Mouse (Mus musculus) midbrain, embryonic 15.5 days (tissue): ENCODE measurements around the gene Abcb6. TPM values are rescaled to one million over a fixed set of nuclear protein-coding genes. Genes with fewer than 3 reads are reported as not detected.

Experiments used
- ATAC-seq: fragments of 200-750 bp; cut with Nextera tagmentation; replicated peaks from 2 replicates; pipeline ENCODE4 v1.8.0; 2017; ENCODE audit warnings: moderate TSS enrichment
- H3K27ac ChIP-seq: fragments of 300-500 bp; sonication (generic); 2 replicates; pipeline ENCODE4 v1.5.1; 2015; ENCODE audit warnings: mild to moderate bottlenecking, inconsistent platforms
- H3K27me3 ChIP-seq: fragments of 300-500 bp; sonication (generic); replicated peaks from 2 replicates; pipeline ENCODE4 v1.6.1; 2015; ENCODE audit warnings: inconsistent platforms
- H3K36me3 ChIP-seq: fragments of 300-500 bp; sonication (generic); replicated peaks from 2 replicates; pipeline ENCODE4 v1.6.1; 2015; ENCODE audit warnings: inconsistent platforms
- H3K4me1 ChIP-seq: fragments of 300-500 bp; sonication (generic); 2 replicates; pipeline ENCODE4 v1.6.1; 2015; ENCODE audit warnings: inconsistent platforms
- H3K4me2 ChIP-seq: fragments of 300-500 bp; sonication (generic); 2 replicates; pipeline ENCODE4 v1.6.1; 2015; ENCODE audit warnings: inconsistent platforms, mild to moderate bottlenecking, moderate library complexity
- H3K4me3 ChIP-seq: fragments of 300-500 bp; sonication (generic); 2 replicates; pipeline ENCODE4 v1.5.1; 2015; ENCODE audit warnings: mild to moderate bottlenecking, inconsistent platforms
- H3K9ac ChIP-seq: fragments of 300-500 bp; sonication (generic); 2 replicates; pipeline ENCODE4 v1.6.1; 2015; ENCODE audit warnings: mild to moderate bottlenecking, inconsistent platforms
- H3K9me3 ChIP-seq: fragments of 300-500 bp; sonication (generic); 2 replicates; pipeline ENCODE4 v1.6.1; 2016; ENCODE audit warnings: inconsistent platforms
- WGBS: fragments of 180-500 bp; shearing (Covaris S2); methylation state at CpG from one replicate; pipeline ENCODE4 v1.1.7; 2015; ENCODE audit warnings: mixed read lengths; 5-methylcytosine and 5-hydroxymethylcytosine counted together
- polyA plus RNA-seq: library from polyadenylated mRNA; unstranded; fragments of >200 nt; fragmentation: Nextera tagmentation; extraction: Ambion mirVana; gene quantifications from 2 replicates; pipeline ENCODE4 v1.2.1, GENCODE M21; 2015

Gene Abcb6
- polyA plus RNA-seq, 1 experiment from 2014 or later: 45.7 TPM

DNA sequence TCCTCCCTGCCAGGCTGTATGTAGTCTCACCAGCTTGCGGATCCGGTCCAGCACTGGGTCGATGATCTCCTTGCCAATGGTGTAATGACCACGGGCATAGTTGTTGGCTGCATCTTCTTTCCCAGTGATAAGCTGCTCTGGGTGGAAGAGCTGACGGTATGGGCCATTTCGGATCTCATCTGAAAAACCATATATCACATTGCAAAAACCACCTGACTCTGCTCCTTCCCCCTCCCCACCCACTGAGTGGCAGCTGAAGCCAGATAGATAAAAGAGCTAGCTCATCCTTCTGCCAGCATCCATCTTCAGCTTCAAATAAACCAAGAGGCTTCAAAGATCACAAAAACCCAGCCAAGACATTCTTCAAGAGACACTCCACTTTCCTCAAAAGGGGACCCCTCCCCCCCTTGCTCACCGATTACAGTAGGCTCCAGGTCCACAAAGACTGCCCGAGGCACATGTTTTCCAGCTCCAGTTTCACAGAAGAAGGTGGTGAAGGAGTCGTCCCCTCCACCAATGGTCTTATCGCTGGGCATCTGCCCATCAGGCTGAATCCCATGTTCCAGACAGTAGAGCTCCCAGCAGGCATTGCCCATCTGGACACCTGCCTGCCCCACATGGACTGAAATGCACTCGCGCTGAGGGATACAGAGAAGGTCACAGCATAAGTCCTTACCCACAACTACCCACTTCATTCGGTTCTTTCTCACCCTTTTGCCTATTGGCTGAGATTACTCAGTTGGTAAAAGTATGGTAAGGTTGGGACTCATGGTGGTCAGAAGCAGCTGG is 36.8 kb upstream of the Abcb6 start:
- Histone ChIP-seq H3K36me3 (peaks cover 16% of the 10 kb centered on the region; the same call in 1 of the 2 replicates), H3K4me3 (no peak overlapping the region), H3K27me3 (peaks cover 50% of the 10 kb centered on the region), H3K9ac (no peak overlapping the region), H3K4me1 (peaks cover 26% of the 10 kb centered on the region), H3K4me2 (no peak overlapping the region), H3K9me3 (no peaks in the 10 kb centered on the region), H3K27ac (no peak overlapping the region)
- 85% methylated on average over 13 of the region's 13 CpGs for WGBS
- no peak for ATAC-seq

- Histone ChIP-seq H3K4me3 (no peak overlapping the region), H3K27me3 (peaks cover 40% of the 10 kb centered on the region), H3K4me1 (peaks cover 35% of the 10 kb centered on the region), H3K9me3 (no peaks in the 10 kb centered on the region), H3K36me3 (peaks cover 16% of the 10 kb centered on the region; the same call in 1 of the 2 replicates), H3K9ac (no peak overlapping the region), H3K27ac (no peak overlapping the region), H3K4me2 (no peak overlapping the region)
- ATAC-seq: no peak
- WGBS: 88% methylated on average over 9 of the region's 9 CpGs
Measured at GRCm38 (mm10) chr1:75215785-75216184, 35.6 kb upstream of the Abcb6 start.

DNA sequence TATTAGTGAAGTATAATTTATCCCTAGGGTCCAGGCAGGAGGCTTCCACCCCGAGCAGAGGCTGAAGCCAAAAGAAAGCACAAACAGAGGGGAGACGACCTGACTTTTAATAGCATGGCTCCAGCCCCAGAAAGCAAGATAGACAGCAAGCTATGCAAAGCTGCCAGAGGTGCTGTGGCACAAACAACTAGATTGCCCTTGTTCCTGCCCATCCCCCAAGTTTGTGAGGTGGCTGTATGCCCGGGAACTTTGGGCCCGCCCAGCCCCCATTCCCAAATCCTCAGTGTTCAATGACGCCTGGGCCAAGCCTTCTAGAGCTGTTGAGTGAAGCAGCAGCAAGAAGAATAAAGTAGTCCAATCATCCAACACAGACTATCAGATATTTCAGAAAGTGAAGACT is 34.7 kb upstream of the Abcb6 start:
- Histone ChIP-seq H3K9ac (no peak overlapping the region), H3K36me3 (peaks cover 16% of the 10 kb centered on the region; the same call in 1 of the 2 replicates), H3K4me2 (no peak overlapping the region), H3K27me3 (peaks cover 31% of the 10 kb centered on the region), H3K9me3 (no peaks in the 10 kb centered on the region), H3K27ac (no peak overlapping the region), H3K4me3 (no peak overlapping the region), H3K4me1 (peaks cover 39% of the 10 kb centered on the region)
- 81% methylated on average over 5 of the region's 5 CpGs for WGBS
- no peak for ATAC-seq

GRCm38 (mm10) chr1:75214442-75214841 is 34.2 kb upstream of the Abcb6 start:
- H3K27me3 ChIP-seq: peaks cover 27% of the 10 kb centered on the region
- peaks cover 16% of the 10 kb centered on the region; the same call in 1 of the 2 replicates for H3K36me3 ChIP-seq
- no peak overlapping the region for H3K27ac ChIP-seq
- no peak for ATAC-seq
- no peak overlapping the region for H3K9ac ChIP-seq
- no peaks in the 10 kb centered on the region for H3K9me3 ChIP-seq
- H3K4me1 ChIP-seq: peaks cover 39% of the 10 kb centered on the region
- H3K4me3 ChIP-seq: no peak overlapping the region
- no peak overlapping the region for H3K4me2 ChIP-seq
- WGBS: 83% methylated on average over 2 of the region's 2 CpGs

GRCm38 (mm10) chr1:75213096-75213495 is 32.9 kb upstream of the Abcb6 start:
- 89% methylated on average over 7 of the region's 7 CpGs for WGBS
- Histone ChIP-seq H3K4me2 (no peak overlapping the region), H3K4me3 (no peak overlapping the region), H3K27ac (no peak overlapping the region), H3K4me1 (peaks cover 38% of the 10 kb centered on the region), H3K9me3 (no peaks in the 10 kb centered on the region), H3K27me3 (peaks cover 19% of the 10 kb centered on the region), H3K36me3 (peaks cover 16% of the 10 kb centered on the region; the same call in 1 of the 2 replicates), H3K9ac (no peak overlapping the region)
- ATAC-seq: no peak

DNA sequence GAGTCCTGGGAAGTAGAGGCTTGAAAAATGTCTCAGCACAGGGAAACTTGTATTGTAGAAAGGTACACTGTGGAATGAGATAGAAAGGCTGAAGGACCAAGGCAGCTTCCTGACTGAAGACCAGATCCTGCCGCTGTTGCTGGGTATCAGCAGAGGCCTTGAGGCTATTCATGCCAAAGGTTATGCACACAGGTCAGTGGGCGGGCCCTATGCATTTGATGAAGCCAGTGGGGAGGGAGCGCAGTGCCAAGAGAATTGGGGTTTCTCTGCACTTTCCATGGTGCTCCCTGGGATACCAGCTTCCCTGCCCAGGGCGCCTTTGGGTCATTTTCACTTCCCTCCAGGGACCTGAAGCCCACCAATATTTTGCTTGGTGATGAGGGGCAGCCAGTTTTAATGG is 32.4 kb upstream of the Abcb6 start:
- Histone ChIP-seq H3K9ac (no peak overlapping the region), H3K36me3 (peaks cover 16% of the 10 kb centered on the region; the same call in 1 of the 2 replicates), H3K4me2 (no peak overlapping the region), H3K27me3 (peaks cover 13% of the 10 kb centered on the region), H3K4me3 (no peak overlapping the region), H3K4me1 (peaks cover 38% of the 10 kb centered on the region), H3K9me3 (no peaks in the 10 kb centered on the region), H3K27ac (no peak overlapping the region)
- ATAC-seq: no peak
- WGBS: 91% methylated on average over 4 of the region's 4 CpGs

DNA sequence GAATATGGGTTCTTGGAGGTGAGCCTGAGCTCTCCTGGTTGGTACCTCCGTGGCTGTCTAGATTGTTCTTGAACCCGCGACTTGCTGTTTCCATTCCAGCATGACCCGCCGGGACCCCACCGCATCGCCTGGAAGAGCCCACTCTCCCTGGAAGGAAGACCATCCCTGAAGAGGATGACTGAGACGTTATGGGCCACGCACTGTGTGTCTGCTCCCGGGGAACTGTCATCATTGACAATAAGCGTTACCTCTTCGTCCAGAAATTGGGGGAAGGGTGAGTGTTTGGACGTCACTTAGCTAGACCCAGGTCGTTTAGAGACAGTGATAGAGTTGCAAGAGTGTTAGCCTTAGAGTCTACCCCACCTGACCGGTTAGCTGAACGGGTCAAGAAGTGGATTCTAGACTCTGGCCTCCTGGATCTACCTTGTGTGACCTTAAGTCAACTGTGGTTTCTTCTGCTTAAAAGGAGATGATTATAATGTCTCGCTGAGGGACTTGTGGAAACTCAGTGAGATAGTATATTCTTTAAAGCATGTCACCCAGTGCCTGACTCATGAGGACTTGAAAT is 31.0 kb upstream of the Abcb6 start:
- peak; percentile 11; the same call in 1 of the 2 replicates for ATAC-seq
- 11% methylated on average over 17 of the region's 17 CpGs for WGBS
- H3K27ac ChIP-seq: peak overlapping the region; percentile 60; the same call in 1 of the 2 replicates
- H3K9ac ChIP-seq: peak overlapping the region; percentile 95
- peaks cover 16% of the 10 kb centered on the region; the same call in 1 of the 2 replicates for H3K36me3 ChIP-seq
- peak overlapping the region; percentile 82 for H3K4me2 ChIP-seq
- peak overlapping the region; percentile 83 for H3K4me3 ChIP-seq
- 0 out of 2 replicates have a peak, but pooled peaks cover 3% of the 10 kb centered on the region for H3K27me3 ChIP-seq
- H3K4me1 ChIP-seq: peaks cover 38% of the 10 kb centered on the region
- H3K9me3 ChIP-seq: no peaks in the 10 kb centered on the region

DNA sequence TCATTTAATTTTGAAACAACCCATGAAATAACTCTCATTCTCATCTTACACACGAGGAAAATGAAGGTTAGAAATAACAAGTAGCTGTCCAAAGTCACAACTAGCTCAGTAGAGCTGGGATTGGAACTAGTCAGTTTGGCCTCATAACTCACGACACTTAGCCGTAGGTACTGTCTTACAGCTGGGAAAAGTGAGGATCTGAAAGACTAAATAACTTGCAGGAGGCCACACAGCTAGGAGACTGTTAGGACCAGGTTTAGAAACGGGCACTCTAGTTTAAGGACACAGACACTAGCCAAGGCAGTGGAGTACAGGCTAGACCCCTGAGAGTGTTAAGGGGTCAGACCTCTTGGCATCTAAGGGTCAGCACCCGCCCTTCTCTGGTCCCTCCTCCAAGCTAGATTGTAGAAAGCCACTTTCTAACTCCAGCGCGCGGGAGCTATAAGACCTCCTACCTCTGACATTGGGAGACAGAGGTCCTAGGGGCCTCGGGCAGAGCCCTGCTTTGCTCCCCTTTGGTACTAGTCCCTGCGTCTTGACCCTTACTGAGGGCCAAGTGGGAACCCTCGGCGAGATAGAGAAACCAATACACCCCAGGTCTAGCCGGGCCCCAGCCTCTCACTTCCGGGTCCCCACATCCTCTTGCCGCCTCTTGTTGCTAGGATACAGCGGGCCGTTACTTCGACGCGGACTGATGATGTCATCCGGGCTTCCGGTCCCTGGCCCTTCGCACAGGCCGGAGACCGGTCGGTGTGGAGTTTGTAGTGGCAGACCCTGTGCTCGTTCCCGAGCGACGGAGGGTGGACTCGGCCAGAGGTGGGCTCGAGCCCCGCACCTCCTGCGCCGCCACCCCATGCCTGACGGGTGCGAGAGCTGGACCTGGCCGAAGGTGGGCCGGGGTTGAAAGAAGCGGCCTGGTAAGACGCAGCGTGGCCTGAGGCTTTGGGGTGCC is 30.2 kb upstream of the Abcb6 start, which contains the start of the genes Glb1l and Stk16:
Gene Glb1l (minus strand): TSS at position 678 of the 952 bp plus-strand sequence.
Gene Stk16 (plus strand): TSS at position 703 of the 952 bp plus-strand sequence.
- peak within 1 kb of the TSS; percentile 95 for H3K9ac ChIP-seq
- ATAC-seq: peak; percentile 96
- H3K4me2 ChIP-seq: peak within 1 kb of the TSS; percentile 82
- no peaks in the 10 kb centered on the region for H3K27me3 ChIP-seq
- no peaks in the 10 kb centered on the region for H3K9me3 ChIP-seq
- H3K27ac ChIP-seq: peak within 1 kb of the TSS; percentile 60; the same call in 1 of the 2 replicates
- WGBS: 5% methylated on average over 42 of the region's 42 CpGs
- peaks cover 38% of the 10 kb centered on the region for H3K4me1 ChIP-seq
- H3K36me3 ChIP-seq: peaks cover 16% of the 10 kb centered on the region; the same call in 1 of the 2 replicates
- H3K4me3 ChIP-seq: peak within 1 kb of the TSS; percentile 83

DNA sequence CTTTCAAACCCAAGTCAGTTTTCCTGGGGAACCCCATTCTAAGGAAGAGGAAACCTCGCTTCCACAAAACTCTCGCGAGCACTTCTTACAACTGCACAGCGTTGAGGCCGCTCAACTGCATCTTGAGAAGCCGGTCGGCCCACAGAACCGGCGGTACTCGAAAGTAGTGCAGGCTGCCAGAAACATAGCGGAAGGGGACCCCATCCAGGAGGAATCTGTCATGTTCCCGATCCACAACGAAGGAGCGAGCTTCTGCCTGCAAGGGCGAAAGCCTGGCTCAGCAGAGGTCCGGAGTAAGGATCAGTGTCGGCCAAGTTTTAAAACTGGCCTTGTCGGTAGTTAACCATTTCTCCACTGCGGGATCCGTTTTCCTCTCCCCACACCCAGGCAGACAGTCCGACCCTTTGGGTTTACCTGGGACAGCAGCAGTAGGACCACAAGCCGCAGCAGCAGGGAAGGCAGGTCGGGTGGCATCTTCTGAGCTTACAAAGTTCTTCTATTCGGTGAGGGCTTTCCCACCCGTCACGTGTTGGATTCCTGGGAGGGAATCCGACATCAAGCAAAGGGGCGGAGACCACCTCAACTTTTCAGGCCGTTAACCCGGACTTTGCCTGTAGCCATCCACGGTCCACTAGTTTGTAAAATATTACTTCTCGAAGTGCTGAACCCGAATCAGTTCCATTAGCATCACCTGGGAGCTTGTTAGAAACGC is 28.9 kb upstream of the Abcb6 start:
- peaks cover 38% of the 10 kb centered on the region for H3K4me1 ChIP-seq
- 14% methylated on average over 34 of the region's 34 CpGs for WGBS
- H3K4me3 ChIP-seq: peak overlapping the region; percentile 20
- no peak overlapping the region for H3K27ac ChIP-seq
- H3K36me3 ChIP-seq: 0 out of 2 replicates have a peak, but pooled peaks cover 11% of the 10 kb centered on the region
- H3K4me2 ChIP-seq: peak overlapping the region; percentile 82
- H3K9me3 ChIP-seq: no peaks in the 10 kb centered on the region
- peak overlapping the region; percentile 35 for H3K9ac ChIP-seq
- no peak for ATAC-seq
- H3K27me3 ChIP-seq: no peaks in the 10 kb centered on the region

GRCm38 (mm10) chr1:75201236-75201635 is 21.0 kb upstream of the Abcb6 start:
- Histone ChIP-seq H3K4me1 (no peaks in the 10 kb centered on the region), H3K9me3 (no peaks in the 10 kb centered on the region), H3K27me3 (no peaks in the 10 kb centered on the region), H3K36me3 (peaks cover 26% of the 10 kb centered on the region; the same call in 1 of the 2 replicates), H3K4me2 (no peak overlapping the region), H3K4me3 (no peak overlapping the region), H3K27ac (no peak overlapping the region), H3K9ac (no peak overlapping the region)
- no peak for ATAC-seq
- 88% methylated on average over 1 of the region's 1 CpGs for WGBS

GRCm38 (mm10) chr1:75192452-75192851 is 12.3 kb upstream of the Abcb6 start:
- Histone ChIP-seq H3K27me3 (no peaks in the 10 kb centered on the region), H3K36me3 (peaks cover 9% of the 10 kb centered on the region)

More at GRCm38 (mm10) chr1:75192452-75192851, 12.3 kb upstream of the Abcb6 start:
- WGBS: under 1% methylated on average over 19 of the region's 19 CpGs
- Histone ChIP-seq H3K4me2 (peak overlapping the region; percentile 75), H3K9ac (peak overlapping the region; percentile 55), H3K4me3 (peak overlapping the region; percentile 69), H3K9me3 (no peaks in the 10 kb centered on the region), H3K4me1 (peaks cover 27% of the 10 kb centered on the region), H3K27ac (peak overlapping the region; percentile 95)
- peak; percentile 32 for ATAC-seq
